In genomic region chr16:94633012-94633411, GRCm38 (mm10) we compare ENCODE assay signal across 14 mouse cellular contexts.
A peak's percentile ranks its signal among the peaks of the same experiment; 100 is the strongest.
DNase-seq lines count a peak whose midpoint lies in the region; ATAC-seq and TF ChIP-seq lines count a peak whose summit lies in the region.
"Had no signal": no experiment of that assay in that cellular context is flagged by ENCODE, and none has a peak within 500 bp of the region (broad histone marks: within the 10 kb centered on the region; RNA-seq: fewer than 3 reads in every experiment).

No protein-coding gene starts in this region.

- no peak for DNase-seq in forebrain, embryonic 14.5 days (ENCODE audit: low spot score)
- DNase-seq in layer of hippocampus, adult 2 months (ENCODE audit: low spot score in 2 of 2): no peak
- no peak for DNase-seq in layer of hippocampus, postnatal 36 days
- no peak for DNase-seq in spleen, adult 18-20 months
- no peak for DNase-seq in retina, postnatal 1 day
- DNase-seq: adrenal gland, adult 8-10 months; cerebellum, postnatal 14 days; heart, postnatal 14 days; kidney, adult 9 months had no signal

- H3K27me3 ChIP-seq in forebrain, embryonic 12.5 days: no peaks in the 10 kb centered on the region
- H3K27me3 ChIP-seq in forebrain, embryonic 14.5 days (replicated peaks; ENCODE audit: control insufficient read depth, insufficient read depth, low read length): no peaks in the 10 kb centered on the region
- no peaks in the 10 kb centered on the region for H3K27me3 ChIP-seq in intestine, embryonic 15.5 days (replicated peaks)
- H3K27me3 ChIP-seq in midbrain, embryonic 16.5 days (ENCODE audit: control insufficient read depth, insufficient read depth, low read depth, low read length): no peaks in the 10 kb centered on the region
- H3K27me3 ChIP-seq: embryonic facial prominence, embryonic 12.5 days; limb, embryonic 15.5 days had no signal

- no peaks in the 10 kb centered on the region for H3K36me3 ChIP-seq in forebrain, embryonic 12.5 days (replicated peaks)
- no peaks in the 10 kb centered on the region for H3K36me3 ChIP-seq in forebrain, embryonic 14.5 days (ENCODE audit: control insufficient read depth, insufficient read depth, low read length)
- H3K36me3 ChIP-seq in intestine, embryonic 15.5 days: no peaks in the 10 kb centered on the region
- H3K36me3 ChIP-seq in midbrain, embryonic 16.5 days (ENCODE audit: control insufficient read depth, insufficient read depth, low read length): no peaks in the 10 kb centered on the region
- H3K36me3 ChIP-seq: embryonic facial prominence, embryonic 12.5 days; limb, embryonic 15.5 days had no signal

- TF ChIP-seq CTCF in layer of hippocampus, adult 2 months (conservative IDR thresholded peaks at IDR 0.05): no peak

- H3K9me3 ChIP-seq in forebrain, embryonic 12.5 days: no peaks in the 10 kb centered on the region
- H3K9me3 ChIP-seq in forebrain, embryonic 14.5 days (replicated peaks; ENCODE audit: control insufficient read depth, low read length): no peaks in the 10 kb centered on the region
- H3K9me3 ChIP-seq in intestine, embryonic 15.5 days: no peaks in the 10 kb centered on the region
- no peaks in the 10 kb centered on the region for H3K9me3 ChIP-seq in midbrain, embryonic 16.5 days (replicated peaks; ENCODE audit: control insufficient read depth, low read length, poor library complexity, severe bottlenecking)
- H3K9me3 ChIP-seq: embryonic facial prominence, embryonic 12.5 days; limb, embryonic 15.5 days had no signal

- 0 out of 2 replicates have a peak overlapping the region, but pooled peaks have one; percentile 26 for H3K27ac ChIP-seq in forebrain, embryonic 12.5 days
- no peak overlapping the region for H3K27ac ChIP-seq in forebrain, embryonic 14.5 days (ENCODE audit: low read depth, low read length)
- H3K27ac ChIP-seq in layer of hippocampus, adult 2 months: peak overlapping the region; percentile 68; the same call in 1 of the 2 replicates
- peak overlapping the region; percentile 65 for H3K27ac ChIP-seq in intestine, embryonic 15.5 days
- H3K27ac ChIP-seq in midbrain, embryonic 16.5 days (ENCODE audit: low read length): peak overlapping the region; percentile 23; the same call in 1 of the 2 replicates
- H3K27ac ChIP-seq: embryonic facial prominence, embryonic 12.5 days; limb, embryonic 15.5 days had no signal

- no peak overlapping the region for H3K9ac ChIP-seq in forebrain, embryonic 12.5 days
- H3K9ac ChIP-seq in forebrain, embryonic 14.5 days (ENCODE audit: low read length): no peak overlapping the region
- H3K9ac ChIP-seq in intestine, embryonic 15.5 days: no peak overlapping the region
- no peak overlapping the region for H3K9ac ChIP-seq in midbrain, embryonic 16.5 days (ENCODE audit: low read depth, low read length)
- H3K9ac ChIP-seq: embryonic facial prominence, embryonic 12.5 days; limb, embryonic 15.5 days had no signal

- no peak overlapping the region for H3K4me3 ChIP-seq in forebrain, embryonic 12.5 days (replicated peaks)
- H3K4me3 ChIP-seq in forebrain, embryonic 14.5 days (ENCODE audit: low read depth, low read length): no peak overlapping the region
- no peak overlapping the region for H3K4me3 ChIP-seq in layer of hippocampus, adult 2 months
- no peak overlapping the region for H3K4me3 ChIP-seq in intestine, embryonic 15.5 days (replicated peaks)
- H3K4me3 ChIP-seq in midbrain, embryonic 16.5 days (ENCODE audit: low read depth, low read length): no peak overlapping the region
- H3K4me3 ChIP-seq: embryonic facial prominence, embryonic 12.5 days; limb, embryonic 15.5 days had no signal

- H3K4me1 ChIP-seq in forebrain, embryonic 12.5 days: peaks cover 28% of the 10 kb centered on the region
- peaks cover 8% of the 10 kb centered on the region; the same call in 1 of the 2 replicates for H3K4me1 ChIP-seq in forebrain, embryonic 14.5 days (ENCODE audit: control insufficient read depth, insufficient read depth, low read length)
- peaks cover 16% of the 10 kb centered on the region for H3K4me1 ChIP-seq in intestine, embryonic 15.5 days (replicated peaks)
- peaks cover 19% of the 10 kb centered on the region for H3K4me1 ChIP-seq in midbrain, embryonic 16.5 days (ENCODE audit: control insufficient read depth, insufficient read depth, low read length)

- H3K4me2 ChIP-seq in forebrain, embryonic 12.5 days: no peak overlapping the region
- no peak overlapping the region for H3K4me2 ChIP-seq in forebrain, embryonic 14.5 days (ENCODE audit: low read length)
- peak overlapping the region; percentile 18; the same call in 1 of the 2 replicates for H3K4me2 ChIP-seq in intestine, embryonic 15.5 days (replicated peaks)
- H3K4me2 ChIP-seq in midbrain, embryonic 16.5 days (ENCODE audit: low read length): no peak overlapping the region
- H3K4me2 ChIP-seq: embryonic facial prominence, embryonic 12.5 days; limb, embryonic 15.5 days had no signal

- WGBS in forebrain, embryonic 12.5 days: 83% methylated on average over 6 of the region's 6 CpGs
- WGBS in forebrain, embryonic 14.5 days: 80% methylated on average over 6 of the region's 6 CpGs
- 47% methylated on average over 6 of the region's 6 CpGs for WGBS in intestine, embryonic 15.5 days
- WGBS in midbrain, embryonic 16.5 days: 73% methylated on average over 6 of the region's 6 CpGs

- no peak for ATAC-seq in forebrain, embryonic 12.5 days (ENCODE audit: low FRiP score)
- ATAC-seq in forebrain, embryonic 14.5 days: no peak
- peak; percentile 85 for ATAC-seq in intestine, embryonic 15.5 days
- no peak for ATAC-seq in midbrain, embryonic 16.5 days
